ENCODE assay signal across 9 mouse cellular contexts in the genomic region with DNA sequence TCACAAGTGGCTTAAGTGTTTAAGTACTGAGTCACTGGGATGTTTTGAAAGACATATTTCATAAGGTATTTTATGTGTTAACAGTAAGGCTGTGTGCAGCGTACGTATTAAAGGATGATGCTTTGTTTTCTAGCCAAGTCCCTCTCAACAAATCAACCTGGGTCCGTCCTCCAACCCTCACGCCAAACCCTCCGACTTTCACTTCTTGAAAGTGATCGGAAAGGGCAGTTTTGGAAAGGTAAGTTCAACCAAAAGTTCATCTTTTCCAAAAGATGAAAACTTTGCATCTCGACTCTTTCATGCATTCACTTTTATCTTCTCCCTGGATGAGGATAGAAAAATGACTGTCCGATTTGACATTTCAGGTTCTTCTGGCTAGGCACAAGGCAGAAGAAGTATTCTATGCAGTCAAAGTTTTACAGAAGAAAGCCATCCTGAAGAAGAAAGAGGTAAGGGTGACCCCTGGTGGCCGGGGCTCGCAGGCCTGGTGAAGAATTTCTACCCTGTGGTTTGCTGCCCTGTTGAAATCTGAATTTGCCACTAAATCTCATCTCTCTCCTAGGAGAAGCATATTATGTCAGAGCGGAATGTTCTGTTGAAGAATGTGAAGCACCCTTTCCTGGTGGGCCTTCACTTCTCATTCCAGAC.
DNase-seq lines count a peak whose midpoint lies in the region; ATAC-seq lines count a peak whose summit lies in the region.
"Had no signal": no experiment of that assay in that cellular context is flagged by ENCODE, and none has a peak within 500 bp of the region (broad histone marks: within the 10 kb centered on the region; RNA-seq: fewer than 3 reads in every experiment).

No protein-coding gene starts in this region.

- H3K4me2 ChIP-seq in limb, embryonic 13.5 days (replicated peaks), result peak overlapping the region; percentile 60
- H3K4me2 ChIP-seq in midbrain, embryonic 15.5 days, result peak overlapping the region; percentile 100

- H3K36me3 ChIP-seq in limb, embryonic 13.5 days, result peaks cover 30% of the 10 kb centered on the region
- 0 out of 2 replicates have a peak, but pooled peaks cover 7% of the 10 kb centered on the region for H3K36me3 ChIP-seq in midbrain, embryonic 15.5 days (replicated peaks)

- H3K27ac ChIP-seq in limb, embryonic 13.5 days, result no peak overlapping the region
- no peak overlapping the region for H3K27ac ChIP-seq in midbrain, embryonic 15.5 days

- peak overlapping the region; percentile 60 for H3K4me3 ChIP-seq in limb, embryonic 13.5 days
- peak overlapping the region; percentile 78 for H3K4me3 ChIP-seq in midbrain, embryonic 15.5 days

- peak; percentile 64 for DNase-seq in cerebellum, adult 11 months
- DNase-seq in embryo, embryonic 10 days (ENCODE audit: low spot score), result peak; percentile 68
- DNase-seq in gastrocnemius, postnatal 4 days (ENCODE audit: low spot score in 2 of 2), result peak; percentile 74 to 82
- peak; percentile 73 for DNase-seq in kidney, adult 11 months
- DNase-seq in spleen, postnatal 4 days (ENCODE audit: low spot score in 2 of 2), result peak; percentile 77 to 91

- H3K9me3 ChIP-seq in limb, embryonic 13.5 days, result no peaks in the 10 kb centered on the region
- H3K9me3 ChIP-seq in midbrain, embryonic 15.5 days, result no peaks in the 10 kb centered on the region

- ATAC-seq in cerebellum, adult (ENCODE audit: insufficient number of reproducible peaks, low FRiP score, low TSS enrichment), result no peak
- ATAC-seq in limb, embryonic 13.5 days (ENCODE audit: low FRiP score, low read depth), result no peak
- ATAC-seq in midbrain, embryonic 15.5 days (replicated peaks), result no peak
- ATAC-seq: Patski had no signal

- H3K4me1 ChIP-seq in limb, embryonic 13.5 days, result peaks cover 49% of the 10 kb centered on the region
- H3K4me1 ChIP-seq in midbrain, embryonic 15.5 days, result peaks cover 46% of the 10 kb centered on the region

- H3K9ac ChIP-seq in limb, embryonic 13.5 days, result peak overlapping the region; percentile 48
- no peak overlapping the region for H3K9ac ChIP-seq in midbrain, embryonic 15.5 days

- peaks cover 10% of the 10 kb centered on the region for H3K27me3 ChIP-seq in limb, embryonic 13.5 days
- H3K27me3 ChIP-seq in midbrain, embryonic 15.5 days (replicated peaks), result 0 out of 2 replicates have a peak, but pooled peaks cover 9% of the 10 kb centered on the region
- H3K27me3 ChIP-seq: Patski had no signal

- WGBS in limb, embryonic 13.5 days, result 64% methylated on average over 11 of the region's 11 CpGs
- WGBS in midbrain, embryonic 15.5 days, result 62% methylated on average over 11 of the region's 11 CpGs
